Mouse (Mus musculus): ENCODE measurements around the gene Srrd. TPM values are rescaled to one million over a fixed set of nuclear protein-coding genes. Genes with fewer than 3 reads are reported as not detected.

The Srrd gene
- total and polyA plus RNA-seq, 3 experiments: 36.5 to 49.3 TPM; not detected in 1

DNA sequence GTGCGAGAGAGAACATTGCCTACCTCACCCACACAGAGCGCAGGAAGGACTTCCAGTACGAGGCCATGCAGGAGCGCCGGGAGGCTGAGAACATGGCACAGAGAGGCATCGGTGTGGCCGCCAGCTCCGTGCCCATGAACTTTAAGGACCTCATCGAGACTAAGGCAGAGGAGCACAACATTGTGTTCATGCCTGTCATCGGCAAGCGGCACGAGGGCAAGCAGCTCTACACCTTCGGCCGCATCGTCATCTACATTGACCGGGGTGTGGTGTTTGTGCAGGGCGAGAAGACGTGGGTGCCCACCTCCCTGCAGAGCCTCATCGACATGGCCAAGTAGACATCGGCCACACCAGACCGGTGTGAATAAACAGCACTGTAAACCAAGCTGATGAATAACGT is 5.8 kb downstream of the Srrd start:
- H3K27me3 ChIP-seq (ENCODE audit: control insufficient read depth in 1 of 2, insufficient read depth in 2 of 2, low read length in 2 of 2): no peaks in the 10 kb centered on the region
- TF ChIP-seq NELFE (IDR thresholded peaks at IDR 0.05; ENCODE audit: low read depth, low read length): no peak
- TF ChIP-seq POLR2A (IDR thresholded peaks at IDR 0.05; ENCODE audit: control insufficient read depth in 1 of 2, insufficient read depth in 1 of 2, low read depth in 1 of 2, low read length in 2 of 2, poor library complexity in 1 of 2): peak in 1 of 2 experiments; percentile 28; a peak in 1 of 4 replicates
- H3K9me3 ChIP-seq (replicated peaks; ENCODE audit: insufficient read depth, low read length): no peaks in the 10 kb centered on the region
- no peak overlapping the region for H3K4me3 ChIP-seq (ENCODE audit: control insufficient read depth in 1 of 2, insufficient read depth in 1 of 2, low read depth in 2 of 2, low read length in 2 of 2)
- no peak for DNase-seq (ENCODE audit: low read depth, low spot score)
- H3K27ac ChIP-seq (ENCODE audit: control insufficient read depth, low read depth, low read length): no peak overlapping the region
- peaks cover 1% of the 10 kb centered on the region; the same call in 1 of the 2 replicates for H3K79me2 ChIP-seq (ENCODE audit: control insufficient read depth, insufficient read depth, low read length, poor library complexity)
- no peak overlapping the region for H3K9ac ChIP-seq (ENCODE audit: control insufficient read depth, low read depth, low read length, poor library complexity, severe bottlenecking)
- peaks cover 0 to 5% of the 10 kb centered on the region in 2 experiments; a peak in 3 of 4 replicates for H3K36me3 ChIP-seq (ENCODE audit: control insufficient read depth in 1 of 2, insufficient read depth in 2 of 2, low read length in 2 of 2)
- peaks cover 0 to 5% of the 10 kb centered on the region in 2 experiments; a peak in 2 of 4 replicates for H3K4me1 ChIP-seq (ENCODE audit: control insufficient read depth in 1 of 2, insufficient read depth in 2 of 2, low read length in 2 of 2)

DNA sequence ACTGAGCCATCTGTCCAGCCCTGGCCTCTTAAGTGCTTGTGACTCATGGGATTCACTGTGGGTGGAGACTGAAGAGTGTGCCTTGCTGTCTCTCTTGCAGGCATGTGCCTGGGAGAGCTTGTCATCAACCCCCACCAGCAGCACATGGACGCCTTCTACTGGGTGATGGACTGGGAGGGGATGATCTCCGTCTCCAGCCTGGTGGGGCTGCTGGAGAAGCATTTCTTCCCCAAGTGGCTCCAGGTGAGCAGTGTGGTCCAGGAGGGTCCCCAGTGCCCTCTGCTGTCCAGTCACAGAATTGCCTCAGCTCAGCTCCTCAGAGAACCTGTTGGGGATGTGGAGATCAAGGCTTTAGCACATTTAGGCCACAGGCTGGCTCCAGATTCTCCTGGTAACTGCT is 7.4 kb downstream of the Srrd start:
- H3K4me1 ChIP-seq (ENCODE audit: control insufficient read depth in 1 of 2, insufficient read depth in 2 of 2, low read length in 2 of 2): no peaks in the 10 kb centered on the region
- H3K79me2 ChIP-seq (ENCODE audit: control insufficient read depth, insufficient read depth, low read length, poor library complexity): no peaks in the 10 kb centered on the region
- H3K27me3 ChIP-seq (ENCODE audit: control insufficient read depth in 1 of 2, insufficient read depth in 2 of 2, low read length in 2 of 2): no peaks in the 10 kb centered on the region
- no peak overlapping the region for H3K9ac ChIP-seq (ENCODE audit: control insufficient read depth, low read depth, low read length, poor library complexity, severe bottlenecking)
- peaks cover 0 to 5% of the 10 kb centered on the region in 2 experiments; a peak in 2 of 4 replicates for H3K36me3 ChIP-seq (ENCODE audit: control insufficient read depth in 1 of 2, insufficient read depth in 2 of 2, low read length in 2 of 2)
- H3K27ac ChIP-seq (ENCODE audit: control insufficient read depth, low read depth, low read length): no peak overlapping the region
- H3K4me3 ChIP-seq (ENCODE audit: control insufficient read depth in 1 of 2, insufficient read depth in 1 of 2, low read depth in 2 of 2, low read length in 2 of 2): no peak overlapping the region
- DNase-seq (ENCODE audit: low read depth, low spot score): peak; percentile 59
- H3K9me3 ChIP-seq (replicated peaks; ENCODE audit: insufficient read depth, low read length): no peaks in the 10 kb centered on the region
- TF ChIP-seq CTCF (IDR thresholded peaks at IDR 0.05 in 2 of 3, conservative IDR thresholded peaks at IDR 0.05 in 1 of 3; ENCODE audit: control insufficient read depth in 1 of 3, insufficient read depth in 1 of 3, low read depth in 2 of 3, low read length in 3 of 3, poor library complexity in 1 of 3, severe bottlenecking in 1 of 3) (peak; percentile 61 to 72 (median 69)), USF1 (IDR thresholded peaks at IDR 0.05; ENCODE audit: low read depth, low read length) (no peak), ZMIZ1 (IDR thresholded peaks at IDR 0.05; ENCODE audit: low read depth, low read length) (no peak), RCOR1 (IDR thresholded peaks at IDR 0.05; ENCODE audit: low read depth, low read length) (no peak), ELF1 (IDR thresholded peaks at IDR 0.05; ENCODE audit: low read depth, low read length) (no peak), TCF12 (IDR thresholded peaks at IDR 0.05; ENCODE audit: low read depth, low read length) (no peak), E2F4 (IDR thresholded peaks at IDR 0.05; ENCODE audit: borderline replicate concordance, low read depth, low read length) (no peak), POLR2AphosphoS5 (IDR thresholded peaks at IDR 0.05; ENCODE audit: borderline replicate concordance, low read depth, low read length) (no peak), HCFC1 (IDR thresholded peaks at IDR 0.05; ENCODE audit: low read depth, low read length) (no peak), ZNF384 (IDR thresholded peaks at IDR 0.05; ENCODE audit: low read depth, low read length) (no peak), GATA1 (IDR thresholded peaks at IDR 0.05; ENCODE audit: low read depth, low read length) (no peak), KAT2A (conservative IDR thresholded peaks at IDR 0.05; ENCODE audit: low read depth, low read length) (no peak), ETS1 (IDR thresholded peaks at IDR 0.05; ENCODE audit: low read depth, low read length) (no peak), POLR2AphosphoS2 (IDR thresholded peaks at IDR 0.05; ENCODE audit: low read length) (no peak), ZKSCAN1 (IDR thresholded peaks at IDR 0.05; ENCODE audit: low read depth, low read length) (no peak), BHLHE40 (IDR thresholded peaks at IDR 0.05; ENCODE audit: borderline replicate concordance, low read depth, low read length) (no peak), SMC3 (IDR thresholded peaks at IDR 0.05; ENCODE audit: low read depth, low read length) (peak; percentile 72), UBTF (IDR thresholded peaks at IDR 0.05; ENCODE audit: borderline replicate concordance, insufficient read depth, low read depth, low read length) (no peak), ZC3H11A (IDR thresholded peaks at IDR 0.05; ENCODE audit: low read depth, low read length) (peak; percentile 54), MXI1 (IDR thresholded peaks at IDR 0.05; ENCODE audit: low read depth, low read length) (no peak), NELFE (IDR thresholded peaks at IDR 0.05; ENCODE audit: low read depth, low read length) (no peak), CHD2 (IDR thresholded peaks at IDR 0.05; ENCODE audit: low read length) (no peak), NRF1 (IDR thresholded peaks at IDR 0.05; ENCODE audit: insufficient read depth, low read depth, low read length, poor library complexity, severe bottlenecking) (no peak), MAZ (IDR thresholded peaks at IDR 0.05; ENCODE audit: low read depth, low read length) (no peak), TBP (IDR thresholded peaks at IDR 0.05; ENCODE audit: low read depth, low read length) (no peak), MYC (IDR thresholded peaks at IDR 0.05; ENCODE audit: low read depth, low read length) (no peak), TAL1 (IDR thresholded peaks at IDR 0.05; ENCODE audit: low read length) (no peak), JUND (IDR thresholded peaks at IDR 0.05; ENCODE audit: low read depth, low read length) (no peak), MAFK (IDR thresholded peaks at IDR 0.05; ENCODE audit: borderline replicate concordance, low read depth, low read length) (no peak), MAX (IDR thresholded peaks at IDR 0.05; ENCODE audit: low read length) (no peak), MYB (IDR thresholded peaks at IDR 0.05; ENCODE audit: low read depth, low read length) (no peak), USF2 (IDR thresholded peaks at IDR 0.05; ENCODE audit: borderline replicate concordance in 1 of 2, insufficient read depth in 1 of 2, low read depth in 1 of 2, low read length in 2 of 2) (no peak)

Data from MEL (cell line).